Mouse (Mus musculus) hematopoietic multipotent progenitor cell, adult 10-12 weeks (in vitro differentiated cells): ENCODE results near the gene Nrn1l. TPM values are rescaled to one million over a fixed set of nuclear protein-coding genes. Genes with fewer than 3 reads are reported as not detected.

ENCODE experiments used
- polyA plus RNA-seq: library from polyadenylated mRNA; stranded (reverse); fragments of >175 nt; gene quantifications from 2 replicates; pipeline ENCODE4 v1.2.3, GENCODE M21; 2012; ENCODE audit warnings: low replicate concordance

Nrn1l gene
- 3.1 and 6.7 TPM in 2 replicates for polyA plus RNA-seq

GRCm38 (mm10) chr8:105893339-105893738, at the start of gene Nrn1l:
Gene Nrn1l (plus strand): TSS chr8:105893567.

GRCm38 (mm10) chr8:105853178-105853577, 40.2 kb upstream of the Nrn1l start, which contains the start of gene Cenpt:
Gene Cenpt (minus strand): TSS chr8:105853278.

GRCm38 (mm10) chr8:105854715-105855216, 38.6 kb upstream of the Nrn1l start, which contains the start of gene Thap11:
Gene Thap11 (plus strand): TSS chr8:105855132.

GRCm38 (mm10) chr8:105860143-105860981, 33.0 kb upstream of the Nrn1l start, which contains the start of gene Nutf2:
Gene Nutf2 (plus strand): TSS chr8:105860580.

GRCm38 (mm10) chr8:105880754-105881520, 12.4 kb upstream of the Nrn1l start, which contains the start of gene Edc4:
Gene Edc4 (plus strand): TSS chr8:105880881.

GRCm38 (mm10) chr8:105900180-105900940, 7.0 kb downstream of the Nrn1l start, which contains the start of gene Pskh1:
Gene Pskh1 (plus strand): TSS chr8:105900441.

GRCm38 (mm10) chr8:105933762-105934161, 40.4 kb downstream of the Nrn1l start, which contains the start of gene Ctrl:
Gene Ctrl (minus strand): TSS chr8:105933862.

GRCm38 (mm10) chr8:105938306-105938669, 44.9 kb downstream of the Nrn1l start, which contains the start of gene Psmb10:
Gene Psmb10 (minus strand): TSS chr8:105938444.

GRCm38 (mm10) chr8:105943321-105943739, 50.0 kb downstream of the Nrn1l start, which contains the start of gene Lcat:
Gene Lcat (minus strand): TSS chr8:105943382.

Other genes starting within 250 kb of the Nrn1l start
- gene Carmil2, start 207.3 kb upstream of the Nrn1l start, polyA plus RNA-seq: 183 and 580 TPM in 2 replicates
- 23.1 and 61.2 TPM in 2 replicates for gene Acd, start 192.5 kb upstream of the Nrn1l start, polyA plus RNA-seq
- 5.1 and 6.2 TPM in 2 replicates for gene Pard6a, start 192.4 kb upstream of the Nrn1l start, polyA plus RNA-seq
- not detected in 2 replicates for gene 4933405L10Rik, start 185.9 kb upstream of the Nrn1l start, polyA plus RNA-seq
- 8.9 and 12.2 TPM in 2 replicates for gene Enkd1, start 185.4 kb upstream of the Nrn1l start, polyA plus RNA-seq
- 3.2 and 6.1 TPM in 2 replicates for gene Gfod2, start 134.9 kb upstream of the Nrn1l start, polyA plus RNA-seq
- 19.8 and 48.7 TPM in 2 replicates for gene Ranbp10, start 66.2 kb upstream of the Nrn1l start, polyA plus RNA-seq
- gene Tsnaxip1, start 65.8 kb upstream of the Nrn1l start, polyA plus RNA-seq: 0.07 TPM in 1 of 2 replicates, not detected in the other
- gene Cenpt, start 40.3 kb upstream of the Nrn1l start, polyA plus RNA-seq: 9.2 and 12.3 TPM in 2 replicates
- gene Thap11, start 38.4 kb upstream of the Nrn1l start, polyA plus RNA-seq: 19.0 and 24.1 TPM in 2 replicates
- 38.8 and 39.6 TPM in 2 replicates for gene Nutf2, start 33.0 kb upstream of the Nrn1l start, polyA plus RNA-seq
- gene Edc4, start 12.7 kb upstream of the Nrn1l start, polyA plus RNA-seq: 23.1 and 27.6 TPM in 2 replicates
- 9.4 and 20.9 TPM in 2 replicates for gene Pskh1, start 6.9 kb downstream of the Nrn1l start, polyA plus RNA-seq
- 0.53 and 1.1 TPM in 2 replicates for gene Ctrl, start 40.3 kb downstream of the Nrn1l start, polyA plus RNA-seq
- 387 and 416 TPM in 2 replicates for gene Psmb10, start 44.9 kb downstream of the Nrn1l start, polyA plus RNA-seq
- 0.10 and 0.83 TPM in 2 replicates for gene Lcat, start 49.8 kb downstream of the Nrn1l start, polyA plus RNA-seq
- gene Slc12a4, start 72.5 kb downstream of the Nrn1l start, polyA plus RNA-seq: 13.0 and 14.0 TPM in 2 replicates
- gene Dpep3, start 85.9 kb downstream of the Nrn1l start, polyA plus RNA-seq: not detected in 2 replicates
- gene Dus2, start 97.8 kb downstream of the Nrn1l start, polyA plus RNA-seq: 4.4 and 7.5 TPM in 2 replicates
- gene Dpep2nb, start 112.4 kb downstream of the Nrn1l start, polyA plus RNA-seq: not detected in 2 replicates
- 12.8 and 15.2 TPM in 2 replicates for gene Ddx28, start 118.3 kb downstream of the Nrn1l start, polyA plus RNA-seq
- 30.9 and 42.5 TPM in 2 replicates for gene Nfatc3, start 165.3 kb downstream of the Nrn1l start, polyA plus RNA-seq
- gene Esrp2, start 243.4 kb downstream of the Nrn1l start, polyA plus RNA-seq: 0.03 and 0.11 TPM in 2 replicates